Mouse (Mus musculus): ENCODE measurements around the gene Obp2a.
"Not testable (repeated sequence)": the region's sequence is repeated elsewhere in the genome, so short reads cannot be mapped to it uniquely, and the experiment has no call there.

The Obp2a gene

GRCm38 (mm10) chr2:25699743-25700142, at the start of gene Obp2a:
TSS of gene Obp2a (plus strand) at chr2:25700043.
- not testable (repeated sequence) for DNase-seq (ENCODE audit: low read depth, low spot score)

- DNase-seq (ENCODE audit: low read depth, low spot score): no peak
Measured at GRCm38 (mm10) chr2:25652902-25653301, 46.9 kb upstream of the Obp2a start, which contains the start of gene Lcn8. TSS of gene Lcn8 (plus strand) at chr2:25653120.

DNA sequence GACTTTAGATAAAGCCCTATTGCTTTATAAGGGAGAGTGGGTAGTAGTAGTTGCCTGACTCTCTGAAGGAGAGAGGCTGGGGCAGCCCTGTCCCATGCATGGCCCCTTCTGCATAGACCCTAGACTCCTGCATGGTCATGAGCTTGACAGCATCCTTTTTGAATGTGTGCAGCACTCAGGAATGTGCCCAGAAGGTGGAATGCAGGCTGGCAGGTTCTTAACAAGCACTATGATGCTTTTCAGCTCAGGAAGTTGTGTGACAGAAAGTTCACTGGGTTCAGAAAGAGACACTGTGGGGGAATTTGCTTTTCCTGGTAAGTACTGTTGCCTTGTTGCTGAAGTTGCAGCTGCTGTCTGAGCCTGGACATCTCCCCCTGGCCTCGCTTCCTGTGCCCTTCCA, 45.3 kb upstream of the Obp2a start:
- no peak for DNase-seq (ENCODE audit: low read depth, low spot score)

- no peak for DNase-seq (ENCODE audit: low read depth, low spot score)
Measured at GRCm38 (mm10) chr2:25656691-25657090, 43.2 kb upstream of the Obp2a start.

DNA sequence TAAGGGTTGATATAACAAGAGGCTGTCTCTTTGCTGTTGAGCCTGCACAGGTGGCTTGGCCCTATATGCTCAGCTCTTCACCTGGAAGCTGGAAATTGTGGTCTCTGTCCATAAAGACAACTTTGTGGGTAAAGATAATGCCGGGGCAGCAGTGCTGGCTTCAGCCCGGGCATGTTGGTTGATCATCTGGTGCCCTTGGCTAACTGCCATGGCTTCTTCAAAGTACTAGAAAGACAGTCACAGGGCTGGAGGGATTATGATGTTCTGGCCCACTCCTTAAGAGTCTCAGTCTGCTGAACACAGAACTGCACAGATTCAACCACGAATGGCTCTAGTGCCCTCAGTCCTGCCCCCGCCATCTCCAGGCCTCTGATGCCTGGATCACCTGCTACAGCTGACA, 42.6 kb upstream of the Obp2a start:
- no peak for DNase-seq (ENCODE audit: low read depth, low spot score)

DNA sequence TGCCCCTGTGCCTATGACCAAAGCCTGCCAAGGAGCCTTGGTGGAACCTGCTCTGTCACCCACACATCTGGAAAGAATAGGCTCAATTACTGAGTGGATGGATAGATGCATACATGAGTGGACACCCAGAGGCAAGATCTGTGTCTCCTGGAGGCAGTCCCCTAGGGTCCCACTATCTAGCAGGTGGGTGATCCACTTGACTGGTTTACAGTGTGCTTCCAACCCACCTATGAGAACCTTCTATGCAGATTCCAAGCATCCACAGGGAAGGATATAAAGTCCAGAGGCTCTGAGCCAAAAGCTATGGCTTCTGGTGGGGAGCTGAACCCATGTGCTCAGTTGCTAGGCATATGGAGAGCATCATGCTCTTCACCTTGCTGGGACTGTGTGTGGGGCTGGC, 42.2 kb upstream of the Obp2a start, which contains the start of gene Lcn5:
Gene Lcn5 (plus strand): TSS at position 301 of the 400 bp plus-strand sequence.
- no peak for DNase-seq (ENCODE audit: low read depth, low spot score)

DNA sequence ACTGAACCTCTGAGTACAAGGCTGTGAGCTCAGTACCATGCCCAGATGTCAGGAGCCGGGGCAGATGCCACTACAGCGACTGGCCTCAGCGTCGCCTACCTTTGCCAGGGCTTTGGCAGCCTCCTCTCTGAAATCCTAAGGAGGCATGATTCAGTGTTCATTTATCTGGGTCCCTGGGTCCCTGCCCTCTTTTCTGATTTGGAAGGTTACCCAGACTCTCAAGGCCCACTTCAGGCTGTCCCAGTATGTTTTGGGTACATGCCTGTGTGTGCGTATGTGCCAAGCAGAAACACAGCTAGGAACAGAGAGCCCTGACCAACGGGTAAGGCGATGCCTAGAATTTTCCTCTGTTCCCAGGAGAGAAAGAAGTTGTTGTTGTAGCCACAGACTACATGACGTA, 39.6 kb upstream of the Obp2a start:
- no peak for DNase-seq (ENCODE audit: low read depth, low spot score)

DNA sequence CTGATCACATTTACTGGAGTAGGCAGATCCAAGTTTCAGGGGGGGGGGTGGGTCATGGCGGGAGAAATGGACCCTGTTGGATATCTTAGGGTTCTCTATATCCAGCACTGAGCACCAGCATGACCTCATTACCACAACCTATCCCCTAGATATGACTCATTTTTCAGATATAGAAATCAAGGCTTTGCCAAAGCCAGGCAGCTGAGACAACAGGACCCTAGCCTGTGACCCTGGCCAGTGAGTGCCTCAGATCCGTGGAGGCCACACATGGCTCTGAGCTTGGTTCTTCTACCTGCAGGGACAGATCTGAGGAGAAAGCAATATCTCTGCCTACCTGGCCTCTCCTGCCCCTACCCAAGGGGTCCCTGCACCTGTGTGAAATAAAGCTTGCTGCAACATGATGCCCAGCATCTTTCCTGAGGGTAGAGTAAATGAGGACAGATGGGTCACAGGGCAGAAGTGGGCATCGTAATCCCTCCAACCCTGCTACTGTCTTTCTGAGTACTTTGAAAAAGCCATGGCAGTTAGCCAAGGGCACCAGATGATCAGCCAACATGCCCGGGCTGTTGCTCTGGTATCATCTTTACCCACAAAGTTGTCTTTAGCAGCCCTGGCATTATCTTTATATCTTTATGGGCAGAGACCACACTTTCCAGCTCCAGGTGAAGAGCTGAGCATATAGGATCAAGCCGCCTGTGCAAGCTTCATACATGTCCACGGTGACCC, 38.4 kb upstream of the Obp2a start:
- no peak for DNase-seq (ENCODE audit: low read depth, low spot score)

DNA sequence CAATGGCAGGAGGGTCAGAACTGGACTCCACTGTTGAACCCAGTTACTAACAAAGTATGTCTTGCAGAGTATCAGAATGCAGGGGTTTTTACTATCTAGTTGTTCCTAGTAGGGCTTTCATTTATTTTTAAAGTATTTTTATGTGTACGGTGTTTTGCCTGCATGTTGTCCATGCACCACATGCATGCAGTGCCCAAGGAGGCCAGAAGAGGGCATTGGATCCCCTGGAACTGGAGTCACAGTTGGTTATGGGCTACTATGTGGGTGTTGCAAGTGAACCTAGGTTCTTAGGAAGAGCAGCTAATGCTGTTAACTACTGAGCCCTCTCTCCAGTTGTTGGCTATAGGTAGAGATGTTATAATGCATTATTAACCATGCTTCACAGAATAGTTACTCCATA, 36.3 kb upstream of the Obp2a start:
- no peak for DNase-seq (ENCODE audit: low read depth, low spot score)

DNA sequence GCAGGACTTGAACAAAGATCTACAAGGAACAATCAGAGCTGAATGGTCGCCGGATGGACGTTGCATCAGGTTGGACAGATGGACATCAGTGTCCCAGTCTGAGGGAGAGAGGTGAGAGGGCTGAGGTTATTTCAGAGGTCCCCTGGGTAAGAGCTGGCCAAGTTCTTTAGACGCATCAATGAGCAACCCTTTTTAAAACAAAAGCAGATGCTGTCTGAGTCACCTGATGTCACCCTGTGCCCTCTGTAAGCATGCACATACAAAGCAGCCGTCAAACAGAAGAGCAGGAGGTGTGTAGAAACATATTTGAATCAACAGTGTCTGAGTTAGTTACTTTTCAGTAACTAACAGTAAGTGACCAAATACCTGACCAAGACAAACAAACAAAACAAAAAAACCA, 35.7 kb upstream of the Obp2a start:
- DNase-seq (ENCODE audit: low read depth, low spot score): no peak

DNA sequence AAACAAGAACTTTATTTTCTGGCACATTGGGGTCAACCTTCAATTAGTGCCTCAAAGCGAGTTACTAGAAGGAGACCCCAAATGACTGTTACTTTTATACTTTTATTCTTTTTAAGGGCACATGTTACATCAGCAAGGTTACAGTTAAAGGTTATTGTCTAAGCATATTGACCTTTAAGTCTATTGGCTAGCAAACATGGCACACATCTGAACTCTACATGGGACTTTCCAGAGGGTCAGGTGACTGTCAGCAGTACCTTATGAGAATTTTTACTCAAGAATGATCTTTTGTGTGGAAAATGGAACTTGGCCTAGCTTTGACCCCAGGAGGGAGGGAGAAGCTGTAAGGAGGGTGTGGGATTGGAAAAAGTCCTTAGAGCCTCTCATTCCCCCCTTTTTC, 33.3 kb upstream of the Obp2a start:
- DNase-seq (ENCODE audit: low read depth, low spot score): no peak

GRCm38 (mm10) chr2:25676486-25676885, 23.4 kb upstream of the Obp2a start, which contains the start of gene Lcn6:
TSS of gene Lcn6 (plus strand) at chr2:25676786.
- no peak for DNase-seq (ENCODE audit: low read depth, low spot score)

- DNase-seq (ENCODE audit: low read depth, low spot score): no peak
Measured at GRCm38 (mm10) chr2:25679559-25679958, 20.3 kb upstream of the Obp2a start.

DNA sequence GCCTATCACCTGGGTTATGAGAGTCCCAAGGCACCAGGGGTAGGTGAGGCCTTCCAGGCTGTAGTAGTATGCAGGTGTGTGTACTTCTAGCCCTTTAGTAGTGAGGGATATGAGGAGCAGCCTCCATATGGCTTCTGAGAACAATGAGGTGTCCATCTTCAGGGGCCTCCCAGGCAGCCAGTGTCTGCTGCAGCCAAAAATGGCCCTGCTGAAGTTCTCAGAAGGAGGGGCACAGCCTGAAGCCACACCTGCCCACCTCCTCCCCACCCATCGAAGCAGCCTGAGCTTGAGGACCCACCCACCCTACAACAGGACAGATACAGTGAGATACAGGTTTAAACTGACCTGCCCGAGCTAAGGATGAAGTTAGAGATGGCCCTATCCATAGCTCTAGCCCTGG, 17.4 kb upstream of the Obp2a start, which contains the start of gene Lcn10:
Gene Lcn10 (plus strand): TSS at position 301 of the 400 bp plus-strand sequence.
- DNase-seq (ENCODE audit: low read depth, low spot score): no peak

GRCm38 (mm10) chr2:25686941-25687340, 12.9 kb upstream of the Obp2a start:
- DNase-seq (ENCODE audit: low read depth, low spot score): no peak

DNA sequence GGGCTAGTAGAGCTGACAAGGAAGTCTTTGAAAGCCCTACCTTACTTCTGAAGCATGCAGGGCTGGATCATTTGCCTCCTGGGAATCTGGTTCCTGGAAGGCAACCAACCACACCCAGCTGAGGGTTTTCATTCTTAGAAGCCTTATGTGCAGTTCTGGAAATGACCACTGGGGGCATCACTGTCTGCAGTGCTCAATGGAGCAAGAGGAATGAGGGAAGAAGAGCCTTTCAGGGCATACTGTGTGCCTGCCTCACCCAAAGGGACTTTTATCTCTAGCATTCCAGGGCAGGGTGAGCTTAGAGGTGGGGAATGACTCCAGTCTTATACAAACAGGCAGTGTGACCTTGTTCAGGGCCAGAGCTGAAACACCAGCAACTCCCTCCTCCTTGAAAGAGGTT, 5.2 kb upstream of the Obp2a start:
- DNase-seq (ENCODE audit: low read depth, low spot score): peak; percentile 54

DNA sequence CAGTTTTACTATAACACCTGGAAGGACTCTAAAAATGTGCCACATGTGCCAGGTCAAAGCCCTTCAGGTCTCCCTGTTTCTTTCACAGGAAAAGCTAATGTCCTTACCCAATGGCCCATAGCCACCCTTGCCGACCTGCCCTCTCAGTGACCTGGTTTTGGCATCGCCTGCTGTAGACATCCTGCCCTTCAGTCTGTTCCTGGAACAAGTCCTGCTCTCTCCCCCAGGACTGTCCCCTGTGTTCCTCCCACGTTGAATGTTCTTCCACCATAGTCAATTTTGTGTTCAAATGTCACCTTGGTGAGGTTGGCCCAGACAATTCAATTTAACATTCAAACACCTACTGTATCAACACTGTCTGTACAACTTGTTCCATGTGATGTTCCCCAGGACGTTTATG, 2.9 kb upstream of the Obp2a start:
- DNase-seq (ENCODE audit: low read depth, low spot score): no peak

DNA sequence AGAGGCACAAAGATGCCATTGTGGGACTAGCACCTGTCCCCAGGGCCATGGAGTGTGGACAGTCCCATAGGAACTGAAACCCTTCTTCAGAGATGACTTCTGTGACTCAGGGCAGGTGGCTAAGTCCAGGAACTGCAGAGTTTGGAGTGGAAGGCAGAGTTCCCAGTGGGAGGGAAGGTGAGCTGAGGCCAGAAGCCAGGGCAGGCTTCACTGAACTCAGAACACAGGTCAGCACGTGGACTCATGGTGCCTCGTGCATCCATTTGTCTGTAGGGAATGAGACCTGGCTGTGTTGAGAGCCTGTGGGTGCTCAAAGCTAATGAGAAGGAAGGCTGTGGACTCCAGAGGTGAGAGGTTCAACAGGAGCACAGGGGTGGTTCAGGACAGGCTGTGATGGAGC, 1.1 kb upstream of the Obp2a start:
- no peak for DNase-seq (ENCODE audit: low read depth, low spot score)

GRCm38 (mm10) chr2:25701001-25701400, 1.2 kb downstream of the Obp2a start:
- DNase-seq (ENCODE audit: low read depth, low spot score): no peak

GRCm38 (mm10) chr2:25703706-25704105, 3.9 kb downstream of the Obp2a start:
- no peak for DNase-seq (ENCODE audit: low read depth, low spot score)

DNA sequence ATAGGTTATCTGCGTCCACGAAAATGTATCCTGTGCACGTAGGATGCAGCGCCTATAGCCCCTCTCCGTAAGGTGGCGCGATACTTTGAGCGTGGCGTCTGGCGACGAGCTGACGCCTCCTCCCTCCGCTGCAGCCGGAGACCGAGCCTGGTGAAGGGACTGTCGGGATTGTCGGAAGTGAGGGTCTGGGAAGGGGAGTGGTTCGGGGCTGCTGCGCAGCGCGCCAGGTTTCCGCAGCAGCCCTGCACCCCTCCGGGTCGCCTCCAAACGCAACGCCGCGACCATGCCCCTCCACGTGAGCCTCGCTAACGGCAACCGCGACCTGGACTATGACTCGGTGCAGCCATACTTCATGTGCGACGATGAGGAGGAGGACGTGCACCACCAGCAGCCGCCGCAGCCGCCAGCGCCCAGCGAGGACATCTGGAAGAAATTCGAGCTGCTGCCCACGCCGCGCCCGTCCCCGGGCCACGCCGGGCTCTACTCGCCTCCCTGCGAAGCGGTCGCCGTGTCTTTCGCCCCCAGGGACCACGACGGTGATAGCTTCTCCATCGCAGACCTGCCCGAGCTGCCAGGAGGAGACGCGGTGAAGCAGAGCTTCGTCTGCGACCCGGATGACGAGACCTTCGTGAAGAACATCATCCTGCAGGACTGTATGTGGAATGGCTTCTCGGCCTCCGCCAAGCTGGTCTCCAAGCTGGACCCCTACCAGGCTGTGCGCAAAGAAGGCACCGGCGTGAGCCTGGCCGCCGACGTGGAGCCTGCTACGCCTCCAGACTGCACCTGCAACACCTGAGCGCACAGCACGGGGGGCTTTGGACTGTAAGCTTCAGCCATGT, 7.0 kb downstream of the Obp2a start, which contains the start of gene Bmyc:
Gene Bmyc (plus strand): TSS at position 97 of the 839 bp plus-strand sequence.
- peak; percentile 70 for DNase-seq (ENCODE audit: low read depth, low spot score)

GRCm38 (mm10) chr2:25708121-25708520, 8.3 kb downstream of the Obp2a start:
- no peak for DNase-seq (ENCODE audit: low read depth, low spot score)

DNA sequence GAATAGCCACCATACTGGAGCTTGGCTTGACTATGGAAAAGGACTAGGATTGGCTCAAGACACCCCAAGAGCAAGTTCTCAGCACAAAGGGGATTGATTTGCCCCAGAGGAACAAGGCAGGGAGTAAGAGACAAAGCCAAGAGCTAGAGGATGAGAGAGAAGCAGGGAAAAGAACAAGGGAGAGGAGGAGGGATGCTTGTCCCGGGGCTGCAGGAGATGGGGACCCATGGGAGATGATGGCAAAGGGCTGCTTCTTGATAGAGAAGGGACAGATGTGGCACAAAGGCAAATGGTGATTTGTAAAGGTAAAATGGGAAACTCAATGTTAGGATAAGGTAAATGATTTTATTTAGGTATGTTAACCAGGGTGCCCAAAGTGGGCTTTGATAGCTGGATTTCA, 9.2 kb downstream of the Obp2a start:
- DNase-seq (ENCODE audit: low read depth, low spot score): not testable (repeated sequence)
